Mouse (Mus musculus) cerebellum, adult 2 months (tissue): Measurements from ENCODE around the gene Gng12.

Source experiments
- CTCF ChIP-seq: fragments of 200-500 bp; IDR thresholded peaks from 2 replicates; pipeline ENCODE4 v1.5.1; 2011; ENCODE audit warnings: low read depth, mild to moderate bottlenecking, control low read depth, low read length, moderate library complexity, borderline replicate concordance; ENCODE audit not compliant: insufficient read depth
- POLR2A ChIP-seq: fragments of 200-500 bp; IDR thresholded peaks from 2 replicates; pipeline ENCODE4 v1.6.1; 2011; ENCODE audit warnings: low read length, control low read depth, borderline replicate concordance; ENCODE audit not compliant: insufficient read depth

- TF ChIP-seq POLR2A (no peak), CTCF (no peak)
Measured at GRCm38 (mm10) chr6:67014679-67015075, 118.5 kb downstream of the Gng12 start.
